Mouse (Mus musculus) heart, postnatal 0 days (tissue): ENCODE results near the gene Lgr5.

Source experiments
- CTCF ChIP-seq: IDR thresholded peaks from 2 replicates; pipeline ENCODE4 v1.5.1; 2016; ENCODE audit warnings: antibody characterized with exemption, control low read depth, low read depth
- EP300 ChIP-seq: IDR thresholded peaks from 2 replicates; pipeline ENCODE4 v1.6.1; 2016; ENCODE audit warnings: antibody characterized with exemption, low read depth

GRCm38 (mm10) chr10:115585491-115586245 lies 1.9 kb downstream of the Lgr5 start:
- no peak for TF ChIP-seq CTCF
- TF ChIP-seq EP300 = no peak
